Mouse (Mus musculus) C2C12 (cell line): Measurements from ENCODE around the gene Ldlr. TPM values are rescaled to one million over a fixed set of nuclear protein-coding genes. Genes with fewer than 3 reads are reported as not detected.
"Not testable (repeated sequence)": the region's sequence is repeated elsewhere in the genome, so short reads cannot be mapped to it uniquely, and the experiment has no call there.

Experiments used
- H3K27me3 ChIP-seq: one replicate; pipeline ENCODE4 v1.6.1; 2011; ENCODE audit not compliant: control insufficient read depth, insufficient read depth, insufficient read length
- H3K36me3 ChIP-seq: one replicate; pipeline ENCODE4 v1.6.1; 2011; ENCODE audit not compliant: control insufficient read depth, insufficient read depth
- H3K4me3 ChIP-seq: one replicate; pipeline ENCODE4 v1.5.1; 2011; ENCODE audit warnings: mild to moderate bottlenecking, control low read depth; ENCODE audit not compliant: poor library complexity, insufficient read depth, severe bottlenecking
- H3K79me2 ChIP-seq: one replicate; pipeline ENCODE4 v1.6.1; 2011; ENCODE audit not compliant: control insufficient read depth, insufficient read depth
- H3K79me3 ChIP-seq: one replicate; pipeline ENCODE4 v1.6.1; 2011; ENCODE audit warnings: low read depth, control low read depth
- H3ac ChIP-seq: one replicate; pipeline ENCODE3; 2011; ENCODE audit warnings: low read depth; ENCODE audit not compliant: control insufficient read depth, insufficient read length
- CEBPB ChIP-seq: IDR thresholded peaks from one replicate; pipeline ENCODE4 v1.6.1; 2011; ENCODE audit warnings: low read depth, mild to moderate bottlenecking, control low read depth, moderate library complexity
- CTCF ChIP-seq: IDR thresholded peaks from one replicate; pipeline ENCODE4 v1.5.1; 2011; ENCODE audit not compliant: control insufficient read depth, insufficient read depth, insufficient read length
- FOSL1 ChIP-seq: IDR thresholded peaks from one replicate; pipeline ENCODE4 v1.8.0; 2011; ENCODE audit warnings: mild to moderate bottlenecking, low read length; ENCODE audit not compliant: poor library complexity, insufficient read depth, severe bottlenecking
- MAX ChIP-seq: IDR thresholded peaks from one replicate; pipeline ENCODE4 v1.6.1; 2011; ENCODE audit warnings: mild to moderate bottlenecking, control low read depth
- MYOD1 ChIP-seq: IDR thresholded peaks from one replicate; pipeline ENCODE4 v1.6.1; 2011; ENCODE audit warnings: low read depth; ENCODE audit not compliant: control insufficient read depth, insufficient read length
- MYOG ChIP-seq: IDR thresholded peaks from one replicate; pipeline ENCODE4 v1.6.1; 2011; ENCODE audit not compliant: control insufficient read depth, insufficient read length; ENCODE audit errors: extremely low read depth
- USF1 ChIP-seq: IDR thresholded peaks from one replicate; pipeline ENCODE4 v1.6.1; 2011; ENCODE audit warnings: low read depth, mild to moderate bottlenecking, control low read depth, moderate library complexity
- polyA plus RNA-seq: library from polyadenylated mRNA; unstranded; fragments of >200 nt; fragmentation: generic; extraction: Trizol; gene quantifications from one replicate; pipeline ENCODE4 v1.2.1, GENCODE M21; 2012; ENCODE audit warnings: missing spikeins

Gene Ldlr
- polyA plus RNA-seq, 1 experiment, result 58.3 TPM

DNA sequence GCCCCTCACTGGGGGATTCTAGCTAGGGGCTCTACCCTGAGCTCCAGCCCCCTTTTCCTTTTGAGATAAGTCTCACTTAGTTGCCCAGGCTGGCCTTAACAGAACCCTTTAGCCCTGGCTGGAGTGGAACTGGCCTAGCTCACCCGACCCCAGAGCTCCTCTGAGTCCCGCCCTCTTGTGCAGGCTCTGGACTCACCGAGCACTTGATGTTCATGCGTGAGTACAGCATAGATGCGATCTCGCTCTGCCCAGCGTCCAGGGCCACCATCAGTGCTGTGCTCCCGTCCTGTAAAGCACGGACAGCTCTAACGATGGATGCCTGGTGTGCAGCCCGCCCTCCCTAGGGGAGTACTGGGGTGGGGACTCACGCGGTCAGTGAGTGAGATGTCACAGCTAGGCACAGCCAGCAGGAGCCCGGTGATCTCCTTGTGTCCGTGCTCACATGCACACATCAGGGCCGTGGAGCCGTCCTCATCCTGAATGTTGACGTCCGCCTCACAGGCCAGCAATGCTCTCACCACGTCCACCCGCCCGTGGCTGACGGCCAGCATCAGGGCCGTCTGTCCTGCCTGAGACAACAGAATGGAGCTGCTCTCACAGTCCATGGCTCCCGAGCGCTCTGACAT, 46.4 kb downstream of the Ldlr start:
- no peak overlapping the region for H3K4me3 ChIP-seq

DNA sequence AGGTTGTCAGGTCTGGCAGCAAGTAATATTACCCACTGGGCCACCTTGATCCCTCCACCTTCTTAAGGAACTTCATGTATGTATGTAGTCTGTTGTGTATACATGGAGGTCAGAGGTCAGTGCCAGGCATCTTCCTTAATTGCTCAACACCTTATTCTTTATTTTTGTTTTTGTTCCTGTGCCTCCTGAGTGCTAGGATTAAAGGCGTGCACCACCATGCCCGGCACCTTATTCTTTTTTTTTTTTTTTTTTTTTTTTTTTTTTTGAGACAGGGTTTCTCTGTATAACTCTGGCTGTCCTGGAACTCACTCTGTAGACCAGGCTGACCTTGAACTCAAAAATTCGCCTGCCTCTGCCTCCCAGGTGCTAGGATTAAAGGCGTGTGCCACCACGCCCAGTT, 50.1 kb downstream of the Ldlr start:
- H3K79me3 ChIP-seq, H3ac ChIP-seq, H3K27me3 ChIP-seq, H3K4me3 ChIP-seq, H3K79me2 ChIP-seq: not testable (repeated sequence)
- H3K36me3 ChIP-seq, result peaks cover 51% of the 10 kb centered on the region

More for the DNA sequence above, 46.4 kb downstream of the Ldlr start:
- Histone ChIP-seq H3K27me3 (no peaks in the 10 kb centered on the region), H3K79me2 (no peaks in the 10 kb centered on the region), H3K36me3 (peaks cover 39% of the 10 kb centered on the region), H3ac (no peak overlapping the region), H3K79me3 (no peaks in the 10 kb centered on the region)
- no peak for TF ChIP-seq FOSL1
- TF ChIP-seq CEBPB, result no peak
- TF ChIP-seq MYOG, result no peak
- no peak for TF ChIP-seq MYOD1

DNA sequence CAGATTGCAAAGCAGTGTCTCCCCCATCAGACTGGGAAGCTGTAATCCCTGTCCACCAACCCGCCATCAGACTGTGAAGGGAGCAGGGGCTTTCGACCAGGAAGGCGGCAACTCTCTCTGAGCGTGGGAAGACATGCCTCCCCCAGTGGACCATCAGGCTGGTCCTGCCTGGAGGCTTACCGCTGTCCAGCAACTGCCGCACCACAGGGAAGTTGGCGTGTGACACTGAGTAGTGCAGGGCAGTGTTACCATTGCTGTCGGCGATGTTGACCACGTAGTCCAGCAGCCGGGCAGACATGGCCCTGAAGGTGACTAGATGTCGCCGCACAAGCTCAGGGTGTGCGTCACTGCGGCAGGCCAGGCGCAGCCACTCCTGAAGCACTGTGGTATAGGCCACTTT, 51.1 kb downstream of the Ldlr start:
- TF ChIP-seq FOSL1 (no peak), MAX (no peak)
- Histone ChIP-seq H3K79me3 (no peaks in the 10 kb centered on the region), H3K79me2 (no peaks in the 10 kb centered on the region), H3K36me3 (peaks cover 50% of the 10 kb centered on the region), H3K4me3 (no peak overlapping the region), H3ac (no peak overlapping the region), H3K27me3 (no peaks in the 10 kb centered on the region)

DNA sequence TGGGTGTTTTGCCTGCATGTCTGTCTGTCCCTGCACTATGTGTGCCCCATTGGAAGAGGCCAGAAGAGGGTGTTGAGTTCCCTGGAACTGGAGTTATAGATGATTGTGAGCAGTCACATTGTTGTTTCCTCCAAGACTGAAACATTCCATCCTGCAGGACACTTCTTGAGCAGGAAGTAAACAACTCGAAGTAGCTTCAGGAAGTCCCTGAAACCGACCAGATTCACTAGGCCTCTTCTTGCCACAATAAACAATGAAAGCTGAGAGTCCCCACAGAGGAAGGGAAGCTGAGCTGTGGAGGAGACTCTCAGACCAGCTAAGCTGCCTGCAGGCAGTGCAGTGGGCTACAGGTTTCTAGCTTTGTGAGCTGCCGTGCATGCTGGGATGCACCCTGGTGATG, 54.4 kb downstream of the Ldlr start:
- Histone ChIP-seq H3K27me3 (no peaks in the 10 kb centered on the region), H3K79me3 (peaks cover 5% of the 10 kb centered on the region), H3K4me3 (no peak overlapping the region), H3ac (no peak overlapping the region), H3K36me3 (peaks cover 51% of the 10 kb centered on the region), H3K79me2 (peaks cover 9% of the 10 kb centered on the region)
- TF ChIP-seq MYOD1 (no peak), MAX (no peak), MYOG (no peak), CTCF (no peak), FOSL1 (no peak)

DNA sequence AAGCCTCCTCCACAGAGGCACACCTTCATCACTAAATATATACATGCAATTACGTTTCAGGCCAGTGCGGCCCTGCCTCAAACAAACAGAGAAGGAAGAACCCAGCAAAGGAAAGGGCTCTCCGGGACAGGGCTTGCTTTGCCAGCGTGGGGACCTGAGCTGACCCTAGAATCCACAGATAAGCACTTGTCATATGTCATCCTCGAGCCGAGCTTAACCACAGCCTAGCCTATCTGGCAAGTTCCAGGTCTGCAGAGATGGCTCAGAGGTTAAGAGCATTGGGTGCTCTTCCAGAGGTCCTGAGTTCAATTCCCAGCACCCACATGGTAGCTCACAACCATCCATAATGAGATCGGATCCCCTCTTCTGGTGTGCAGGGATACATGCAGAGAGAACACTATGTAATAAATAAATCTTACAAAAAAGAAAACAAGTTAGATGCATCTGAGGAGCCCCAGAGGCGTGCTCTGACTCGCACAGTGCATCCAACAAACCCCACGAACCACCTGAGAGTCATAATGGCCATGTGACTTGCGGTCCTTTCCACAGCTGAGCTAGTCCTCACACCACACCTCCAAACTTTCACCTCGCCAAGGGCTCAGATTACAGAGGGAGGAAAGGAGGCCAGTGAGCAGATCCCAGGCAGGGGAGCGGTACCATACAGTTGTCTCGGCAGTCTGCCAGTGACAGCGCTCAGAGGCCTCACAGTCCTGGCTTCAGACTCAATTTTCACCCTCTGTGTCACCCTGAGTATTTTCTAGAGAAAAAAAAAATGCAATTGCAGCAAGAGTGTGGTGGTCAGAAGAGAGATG, 58.6 kb downstream of the Ldlr start:
- TF ChIP-seq MYOD1, result no peak
- peak; percentile 68 for TF ChIP-seq USF1
- Histone ChIP-seq H3ac (no peak overlapping the region), H3K79me3 (peaks cover 19% of the 10 kb centered on the region), H3K4me3 (no peak overlapping the region), H3K27me3 (no peaks in the 10 kb centered on the region), H3K79me2 (peaks cover 38% of the 10 kb centered on the region), H3K36me3 (peaks cover 54% of the 10 kb centered on the region)

DNA sequence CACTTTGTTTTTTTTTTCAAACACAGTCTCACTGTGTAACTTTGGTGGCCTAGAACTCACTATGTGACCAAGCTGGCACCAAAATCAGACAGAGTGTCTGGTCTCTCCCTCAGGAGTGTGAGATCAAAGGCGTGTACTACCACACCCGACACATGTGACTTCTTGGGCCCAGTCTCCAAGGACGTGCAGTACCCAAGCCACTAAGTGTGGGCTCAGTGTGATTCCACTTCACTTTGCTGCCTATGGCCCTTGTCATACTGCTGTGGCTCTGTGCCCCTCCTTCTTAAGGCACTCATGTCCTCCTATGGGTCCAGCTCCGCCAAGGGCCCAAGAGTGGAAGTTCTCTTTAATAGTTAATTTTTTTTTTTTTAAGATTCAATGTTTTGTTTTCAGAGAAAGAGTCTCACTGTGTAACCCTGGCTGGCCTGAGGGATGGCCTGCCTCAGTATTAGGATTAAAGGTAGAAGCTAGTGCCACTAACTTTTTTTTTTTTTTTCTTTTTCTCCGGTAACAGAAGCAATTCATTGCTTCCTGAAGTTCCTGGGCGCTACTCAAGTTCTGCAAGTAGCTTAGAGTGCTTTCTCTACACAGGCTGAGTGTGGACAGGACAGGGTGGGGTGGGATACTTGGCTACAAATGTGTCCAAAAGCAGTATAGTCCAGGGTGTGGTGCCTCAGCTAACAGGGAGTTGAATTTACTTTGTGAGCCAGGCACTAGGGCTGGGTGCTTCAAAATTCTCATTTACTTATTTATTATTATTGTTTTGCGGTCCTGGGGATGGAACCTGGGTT, 61.4 kb downstream of the Ldlr start:
- peaks cover 42% of the 10 kb centered on the region for H3K36me3 ChIP-seq
- H3K27me3 ChIP-seq, result no peaks in the 10 kb centered on the region
- peaks cover 65% of the 10 kb centered on the region for H3K79me2 ChIP-seq
- peaks cover 32% of the 10 kb centered on the region for H3K79me3 ChIP-seq
- TF ChIP-seq USF1, result no peak
- TF ChIP-seq FOSL1, result no peak
- no peak for TF ChIP-seq CEBPB
- no peak overlapping the region for H3K4me3 ChIP-seq
- no peak overlapping the region for H3ac ChIP-seq

DNA sequence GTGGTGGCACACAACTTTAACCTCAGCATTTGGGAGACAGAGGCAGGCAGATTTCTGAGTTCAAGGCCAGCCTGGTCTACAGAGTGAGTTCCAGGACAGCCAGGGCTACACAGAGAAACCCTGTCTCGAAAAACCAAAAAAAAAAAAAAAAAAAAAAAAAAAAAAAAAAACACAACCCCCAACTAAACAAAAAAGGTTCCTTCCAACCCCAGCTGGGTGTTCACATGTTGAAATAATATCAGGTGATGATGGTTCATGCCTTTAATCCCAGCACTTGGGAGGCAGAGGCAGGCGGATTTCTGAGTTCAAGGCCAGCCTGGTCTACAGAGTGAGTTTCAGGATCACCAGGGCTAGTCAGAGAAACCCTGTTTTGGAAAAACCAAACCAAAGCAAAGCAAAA, 63.0 kb downstream of the Ldlr start:
- H3K36me3 ChIP-seq, result peaks cover 45% of the 10 kb centered on the region
- H3K4me3 ChIP-seq, result not testable (repeated sequence)

More for the DNA sequence above, 63.0 kb downstream of the Ldlr start:
- H3K27me3 ChIP-seq, H3ac ChIP-seq: not testable (repeated sequence)
- H3K79me2 ChIP-seq, result peaks cover 78% of the 10 kb centered on the region
- H3K79me3 ChIP-seq, result peaks cover 47% of the 10 kb centered on the region
